Mouse (Mus musculus) lung, embryonic 15.5 days (tissue): ENCODE measurements around the gene Nae1. TPM values are rescaled to one million over a fixed set of nuclear protein-coding genes. Genes with fewer than 3 reads are reported as not detected.
A peak's percentile ranks its signal among the peaks of the same experiment; 100 is the strongest.

Experiments
- ATAC-seq: fragments of 200-750 bp; cut with Nextera tagmentation; 2 replicates; pipeline ENCODE4 v1.8.0; 2017; ENCODE audit warnings: moderate number of reproducible peaks, borderline replicate concordance; ENCODE audit not compliant: low FRiP score, low TSS enrichment; ENCODE audit errors: extremely low read depth
- H3K27ac ChIP-seq: fragments of 300-500 bp; sonication (generic); 2 replicates; pipeline ENCODE4 v1.5.1; 2015; ENCODE audit warnings: moderate library complexity, mild to moderate bottlenecking, inconsistent platforms
- H3K27me3 ChIP-seq: fragments of 300-500 bp; sonication (generic); 2 replicates; pipeline ENCODE4 v1.6.1; 2015; ENCODE audit warnings: inconsistent platforms
- H3K36me3 ChIP-seq: fragments of 300-500 bp; sonication (generic); 2 replicates; pipeline ENCODE4 v1.6.1; 2015; ENCODE audit warnings: inconsistent platforms
- H3K4me1 ChIP-seq: fragments of 300-500 bp; sonication (generic); 2 replicates; pipeline ENCODE4 v1.6.1; 2015; ENCODE audit warnings: inconsistent platforms
- H3K4me2 ChIP-seq: fragments of 300-500 bp; sonication (generic); 2 replicates; pipeline ENCODE4 v1.6.1; 2015; ENCODE audit warnings: inconsistent platforms, mild to moderate bottlenecking, moderate library complexity
- H3K4me3 ChIP-seq: fragments of 300-500 bp; sonication (generic); 2 replicates; pipeline ENCODE4 v1.5.1; 2015; ENCODE audit warnings: mild to moderate bottlenecking, inconsistent platforms
- H3K9ac ChIP-seq: fragments of 300-500 bp; sonication (generic); 2 replicates; pipeline ENCODE4 v1.6.1; 2015; ENCODE audit warnings: inconsistent platforms
- H3K9me3 ChIP-seq: fragments of 300-500 bp; sonication (generic); 2 replicates; pipeline ENCODE4 v1.6.1; 2016; ENCODE audit warnings: inconsistent platforms
- WGBS: fragments of 180-500 bp; shearing (Covaris S2); methylation state at CpG from one replicate; pipeline ENCODE4 v1.1.7; 2015; 5-methylcytosine and 5-hydroxymethylcytosine counted together
- polyA plus RNA-seq: library from polyadenylated mRNA; unstranded; fragments of >200 nt; fragmentation: Nextera tagmentation; extraction: Ambion mirVana; gene quantifications from 2 replicates; pipeline ENCODE4 v1.2.1, GENCODE M21; 2015

Nae1 gene
- polyA plus RNA-seq, 1 experiment from 2014 or later, result 97.8 TPM

DNA sequence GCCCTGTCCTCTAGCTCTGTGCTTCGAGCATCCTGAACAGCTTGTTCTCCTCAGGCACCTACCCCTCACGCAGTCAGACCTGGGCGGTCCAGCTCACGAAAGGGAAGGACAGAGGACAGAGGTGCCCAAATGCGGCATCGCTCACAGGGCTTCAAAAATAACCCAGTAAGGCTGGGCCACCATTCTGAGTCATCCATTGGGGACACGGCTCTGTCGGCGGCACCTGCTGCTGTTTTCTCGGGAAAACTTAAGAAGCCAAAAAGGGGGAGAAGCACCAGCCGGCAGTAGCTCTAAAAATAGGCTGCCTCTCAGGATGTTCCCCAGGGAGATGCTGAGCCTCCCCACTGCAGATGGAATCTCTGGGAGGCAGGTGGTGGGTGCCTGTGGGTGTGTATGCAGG lies 7.7 kb upstream of the Nae1 start:
- 11% methylated on average over 11 of the region's 11 CpGs for WGBS
- ATAC-seq, result no peak
- Histone ChIP-seq H3K27ac (no peak overlapping the region), H3K36me3 (no peaks in the 10 kb centered on the region), H3K4me1 (peaks cover 10% of the 10 kb centered on the region), H3K9ac (no peak overlapping the region), H3K27me3 (peaks cover 67% of the 10 kb centered on the region), H3K4me3 (no peak overlapping the region), H3K4me2 (no peak overlapping the region), H3K9me3 (no peaks in the 10 kb centered on the region)

DNA sequence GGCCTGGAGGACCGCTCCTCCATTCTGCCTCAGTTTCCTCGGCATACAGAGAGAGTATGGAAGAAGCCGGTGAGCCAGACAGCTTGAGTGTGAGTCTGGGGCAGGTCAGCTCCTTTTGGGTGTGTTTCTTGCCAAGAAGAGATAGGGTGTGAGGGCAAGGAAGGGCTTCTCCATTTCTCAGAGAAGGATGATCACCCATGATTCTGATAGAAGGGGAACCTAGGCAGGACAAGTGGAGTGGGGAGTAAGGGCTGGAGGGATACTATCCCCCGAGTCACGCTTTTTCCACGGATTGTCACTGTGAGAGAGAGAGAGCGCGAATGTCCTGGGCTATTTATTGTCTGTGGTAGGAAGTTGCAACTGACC lies 7.1 kb upstream of the Nae1 start:
- peak overlapping the region; percentile 38 for H3K4me3 ChIP-seq
- no peaks in the 10 kb centered on the region for H3K9me3 ChIP-seq
- H3K4me1 ChIP-seq, result peaks cover 10% of the 10 kb centered on the region
- H3K4me2 ChIP-seq, result peak overlapping the region; percentile 81
- 14% methylated on average over 8 of the region's 8 CpGs for WGBS
- no peak for ATAC-seq
- peaks cover 70% of the 10 kb centered on the region for H3K27me3 ChIP-seq
- H3K9ac ChIP-seq, result no peak overlapping the region
- H3K27ac ChIP-seq, result no peak overlapping the region
- H3K36me3 ChIP-seq, result no peaks in the 10 kb centered on the region

DNA sequence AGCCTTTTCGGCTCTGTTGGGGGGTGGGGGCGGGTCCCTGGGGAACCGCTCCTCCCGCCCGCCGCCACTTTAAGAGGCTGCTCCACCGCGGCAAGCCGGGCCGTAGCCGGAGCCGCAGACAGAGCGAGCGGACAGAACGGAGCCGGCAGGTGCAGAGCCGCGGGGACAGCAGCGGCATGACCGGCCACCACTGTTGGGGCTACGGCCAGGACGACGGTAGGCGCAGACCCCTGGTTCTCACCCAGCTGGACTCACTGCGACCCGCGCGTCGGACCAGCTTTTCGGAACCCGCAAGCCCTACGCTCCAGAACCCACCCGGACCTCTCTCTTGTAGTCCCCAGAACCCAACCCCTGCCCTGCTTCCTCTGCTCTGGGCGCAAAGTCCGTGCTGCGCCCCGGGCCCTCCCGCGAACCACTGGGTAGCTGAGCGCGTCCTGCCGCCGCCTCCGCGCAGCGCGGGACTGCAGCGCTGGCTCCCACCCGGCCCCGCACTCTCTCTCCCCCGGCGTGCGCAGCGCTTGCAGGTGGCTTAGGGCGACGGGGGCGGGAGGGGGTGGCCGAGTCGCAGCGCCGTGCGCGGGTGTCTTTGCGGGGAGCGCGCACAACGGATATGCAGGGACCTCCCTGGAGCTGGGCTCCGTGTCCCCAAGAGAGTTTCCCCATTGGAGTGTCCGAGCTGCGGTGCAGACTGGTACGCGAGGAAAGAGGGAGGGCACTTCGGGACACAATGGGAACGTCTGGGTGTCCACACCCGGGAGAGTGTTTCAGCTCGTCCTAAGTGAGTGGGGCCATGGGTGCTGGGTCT lies 6.5 kb upstream of the Nae1 start:
- Histone ChIP-seq H3K4me2 (peak overlapping the region; percentile 81), H3K27me3 (peaks cover 70% of the 10 kb centered on the region), H3K36me3 (no peaks in the 10 kb centered on the region), H3K4me3 (peak overlapping the region; percentile 38), H3K9me3 (no peaks in the 10 kb centered on the region), H3K27ac (no peak overlapping the region), H3K9ac (0 out of 2 replicates have a peak overlapping the region, but pooled peaks have one; percentile 17), H3K4me1 (peaks cover 10% of the 10 kb centered on the region)
- under 1% methylated on average over 75 of the region's 76 CpGs for WGBS
- peak; percentile 24 for ATAC-seq

DNA sequence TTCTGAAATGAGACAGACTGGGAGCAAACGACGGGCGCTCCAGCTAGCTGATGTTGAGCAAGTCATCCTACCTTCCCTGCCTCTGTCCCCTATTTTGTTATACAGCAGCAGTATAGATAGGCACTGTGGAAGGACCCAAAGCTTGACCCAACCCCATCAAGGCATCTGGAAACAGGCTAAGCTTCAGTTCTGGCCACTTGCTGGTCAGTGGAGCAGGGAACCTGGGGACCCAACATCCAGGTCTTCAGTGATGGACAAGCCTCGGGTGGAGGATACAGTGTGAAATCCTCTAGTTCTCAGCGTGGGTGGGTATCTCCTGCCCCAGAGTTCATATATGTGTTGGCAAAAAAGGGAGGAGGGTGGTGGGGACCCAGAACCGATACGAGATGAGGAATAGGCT lies 5.8 kb upstream of the Nae1 start:
- Histone ChIP-seq H3K4me3 (peak overlapping the region; percentile 38), H3K27ac (no peak overlapping the region), H3K36me3 (no peaks in the 10 kb centered on the region), H3K9me3 (no peaks in the 10 kb centered on the region), H3K27me3 (peaks cover 70% of the 10 kb centered on the region), H3K9ac (no peak overlapping the region), H3K4me1 (peaks cover 13% of the 10 kb centered on the region), H3K4me2 (peak overlapping the region; percentile 81)
- ATAC-seq, result no peak
- WGBS, result 38% methylated on average over 7 of the region's 7 CpGs

DNA sequence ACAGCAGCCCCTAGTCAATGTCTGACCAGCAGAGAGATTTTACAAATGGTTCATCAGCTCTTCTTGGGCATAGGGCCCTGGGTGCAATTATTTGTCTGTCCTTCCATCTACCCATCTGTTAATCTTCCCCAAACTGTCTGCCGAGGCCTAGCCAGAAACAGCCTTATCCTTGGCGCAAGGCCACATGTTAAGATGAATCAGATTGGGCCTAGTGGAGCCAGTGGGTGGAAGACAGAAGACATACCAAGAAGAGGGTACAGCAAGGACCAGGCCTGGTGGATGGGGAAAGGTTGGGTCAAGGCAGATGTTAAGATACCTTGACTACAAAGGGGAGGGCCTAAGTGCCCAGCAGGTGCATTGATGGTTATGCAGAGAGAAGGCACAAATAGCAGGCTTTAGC lies 5.1 kb upstream of the Nae1 start:
- Histone ChIP-seq H3K36me3 (no peaks in the 10 kb centered on the region), H3K9ac (no peak overlapping the region), H3K4me2 (no peak overlapping the region), H3K27me3 (peaks cover 70% of the 10 kb centered on the region), H3K9me3 (no peaks in the 10 kb centered on the region), H3K4me1 (peaks cover 19% of the 10 kb centered on the region), H3K27ac (no peak overlapping the region), H3K4me3 (no peak overlapping the region)
- 83% methylated on average over 2 of the region's 2 CpGs for WGBS
- no peak for ATAC-seq

DNA sequence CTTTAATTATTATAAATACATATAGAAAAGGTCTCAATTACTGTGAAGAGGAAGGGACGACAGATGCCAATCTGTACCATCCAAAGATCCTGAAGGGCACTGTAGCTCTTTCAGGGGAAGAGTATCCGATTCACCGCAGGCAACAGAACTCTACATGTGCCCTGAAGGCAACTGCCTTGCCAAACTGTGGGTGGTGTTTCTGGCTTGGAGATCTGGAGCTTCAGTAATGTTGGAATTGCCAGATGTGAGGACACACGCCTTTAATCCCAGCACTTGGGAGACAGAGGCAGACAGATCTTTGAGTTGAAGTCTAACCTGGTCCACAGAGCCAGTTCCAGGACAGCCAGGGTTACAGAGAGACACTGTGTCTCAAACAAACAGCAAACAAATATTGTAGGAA lies 4.5 kb upstream of the Nae1 start:
- no peak overlapping the region for H3K4me2 ChIP-seq
- ATAC-seq, result no peak
- no peaks in the 10 kb centered on the region for H3K36me3 ChIP-seq
- H3K4me1 ChIP-seq, result peaks cover 19% of the 10 kb centered on the region
- no peak overlapping the region for H3K27ac ChIP-seq
- WGBS, result 83% methylated on average over 4 of the region's 4 CpGs
- H3K9ac ChIP-seq, result no peak overlapping the region
- H3K9me3 ChIP-seq, result no peaks in the 10 kb centered on the region
- peaks cover 68% of the 10 kb centered on the region for H3K27me3 ChIP-seq
- H3K4me3 ChIP-seq, result no peak overlapping the region

DNA sequence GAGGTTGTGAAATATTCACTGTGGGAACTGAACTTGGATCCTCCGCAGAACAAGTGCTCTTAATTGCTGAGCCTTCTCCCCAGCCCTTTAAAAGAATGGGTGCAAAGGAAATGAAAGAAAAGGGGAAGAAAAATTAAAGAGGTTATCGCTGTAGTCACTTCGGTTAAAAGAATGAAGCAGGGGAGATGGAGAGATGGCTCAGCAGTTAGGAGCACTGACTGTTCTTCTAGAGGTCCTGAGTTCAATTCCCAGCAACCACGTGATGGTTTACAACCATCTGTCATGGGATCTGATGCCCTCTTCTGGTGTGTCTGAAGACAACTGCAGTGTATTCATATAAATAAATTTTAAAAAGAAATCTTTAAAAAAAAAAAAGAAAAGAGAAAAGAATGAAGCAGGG lies 1.6 kb upstream of the Nae1 start:
- Histone ChIP-seq H3K27ac (no peak overlapping the region), H3K36me3 (no peaks in the 10 kb centered on the region), H3K9ac (no peak overlapping the region), H3K4me2 (peak overlapping the region; percentile 74; the same call in 1 of the 2 replicates), H3K9me3 (no peaks in the 10 kb centered on the region), H3K27me3 (peaks cover 39% of the 10 kb centered on the region), H3K4me3 (no peak overlapping the region), H3K4me1 (peaks cover 26% of the 10 kb centered on the region)
- no peak for ATAC-seq
- WGBS, result 80% methylated on average over 4 of the region's 4 CpGs

DNA sequence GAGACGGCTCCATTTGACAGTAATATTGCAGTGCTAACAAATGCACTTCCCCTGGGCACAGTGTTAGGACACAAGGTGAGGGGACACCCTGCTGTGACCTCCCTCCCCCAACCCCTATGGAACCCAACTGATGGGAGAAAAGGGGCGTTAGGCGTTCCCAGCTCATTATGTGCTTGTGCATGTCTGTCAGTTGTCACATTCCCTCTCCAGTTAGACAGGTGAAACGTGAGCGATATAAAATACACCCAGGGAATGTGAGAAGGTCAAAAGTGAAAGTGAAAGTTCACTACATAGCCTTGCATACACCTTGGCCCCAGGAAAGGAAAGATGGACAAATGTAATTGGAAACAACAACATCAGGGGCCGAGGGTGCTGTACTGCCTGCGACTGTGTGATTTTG lies 941 bp upstream of the Nae1 start:
- H3K9me3 ChIP-seq, result no peaks in the 10 kb centered on the region
- H3K27ac ChIP-seq, result no peak overlapping the region
- H3K27me3 ChIP-seq, result peaks cover 32% of the 10 kb centered on the region
- no peak overlapping the region for H3K9ac ChIP-seq
- peaks cover 20% of the 10 kb centered on the region for H3K4me1 ChIP-seq
- H3K4me3 ChIP-seq, result peak overlapping the region; percentile 91
- 25% methylated on average over 7 of the region's 7 CpGs for WGBS
- peak overlapping the region; percentile 74 for H3K4me2 ChIP-seq
- no peak for ATAC-seq
- no peaks in the 10 kb centered on the region for H3K36me3 ChIP-seq

DNA sequence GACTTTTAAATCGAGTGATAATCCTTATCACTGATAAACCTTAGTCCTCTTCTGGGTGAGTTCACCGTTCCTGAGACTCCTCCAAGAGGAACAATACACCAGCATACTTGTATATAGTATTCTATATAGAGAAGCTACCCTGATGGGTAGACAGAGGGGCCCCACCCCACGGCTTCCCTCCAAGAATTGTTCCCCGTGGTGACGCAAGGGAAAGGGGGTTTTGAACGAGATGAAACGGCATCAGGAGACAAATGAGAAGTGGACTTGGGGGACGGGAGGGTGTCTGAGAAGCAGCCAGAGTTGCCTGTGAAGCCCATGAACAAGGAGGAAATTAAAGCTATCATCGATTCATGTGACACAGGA lies 323 bp upstream of the Nae1 start:
- H3K9ac ChIP-seq, result 0 out of 2 replicates have a peak overlapping the region, but pooled peaks have one; percentile 16
- peak overlapping the region; percentile 91 for H3K4me3 ChIP-seq
- H3K27me3 ChIP-seq, result peaks cover 26% of the 10 kb centered on the region
- H3K36me3 ChIP-seq, result peaks cover 5% of the 10 kb centered on the region
- H3K4me2 ChIP-seq, result peak overlapping the region; percentile 74
- peak; percentile 48; the same call in 1 of the 2 replicates for ATAC-seq
- H3K27ac ChIP-seq, result no peak overlapping the region
- H3K9me3 ChIP-seq, result no peaks in the 10 kb centered on the region
- peaks cover 20% of the 10 kb centered on the region for H3K4me1 ChIP-seq
- 8% methylated on average over 9 of the region's 9 CpGs for WGBS

DNA sequence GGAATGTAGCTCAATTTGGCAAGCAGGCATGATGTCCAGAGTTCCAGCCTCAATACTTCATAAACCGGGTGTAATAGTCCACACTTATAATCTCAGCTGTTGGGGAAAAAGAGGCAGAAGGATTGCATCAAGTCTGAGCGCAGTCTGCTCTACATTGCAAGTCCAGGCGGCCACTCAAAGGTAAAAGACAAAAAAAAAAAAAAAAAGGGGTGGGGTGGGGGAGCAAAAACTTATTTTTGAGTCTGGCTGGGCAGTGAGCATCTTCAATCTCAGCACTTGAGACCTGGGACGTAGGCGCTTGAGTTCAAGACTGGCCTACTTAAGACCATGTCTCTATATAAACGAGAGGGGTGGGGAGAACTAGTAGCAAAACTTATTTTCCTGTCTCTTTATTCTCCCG lies 886 bp downstream of the Nae1 start:
- peaks cover 14% of the 10 kb centered on the region; the same call in 1 of the 2 replicates for H3K27me3 ChIP-seq
- peak overlapping the region; percentile 81; the same call in 1 of the 2 replicates for H3K27ac ChIP-seq
- H3K4me2 ChIP-seq, result peak overlapping the region; percentile 74
- peak overlapping the region; percentile 91 for H3K4me3 ChIP-seq
- H3K9ac ChIP-seq, result peak overlapping the region; percentile 95
- peaks cover 12% of the 10 kb centered on the region for H3K36me3 ChIP-seq
- peaks cover 20% of the 10 kb centered on the region for H3K4me1 ChIP-seq
- ATAC-seq, result no peak
- 17% methylated on average over 7 of the region's 7 CpGs for WGBS
- no peaks in the 10 kb centered on the region for H3K9me3 ChIP-seq

DNA sequence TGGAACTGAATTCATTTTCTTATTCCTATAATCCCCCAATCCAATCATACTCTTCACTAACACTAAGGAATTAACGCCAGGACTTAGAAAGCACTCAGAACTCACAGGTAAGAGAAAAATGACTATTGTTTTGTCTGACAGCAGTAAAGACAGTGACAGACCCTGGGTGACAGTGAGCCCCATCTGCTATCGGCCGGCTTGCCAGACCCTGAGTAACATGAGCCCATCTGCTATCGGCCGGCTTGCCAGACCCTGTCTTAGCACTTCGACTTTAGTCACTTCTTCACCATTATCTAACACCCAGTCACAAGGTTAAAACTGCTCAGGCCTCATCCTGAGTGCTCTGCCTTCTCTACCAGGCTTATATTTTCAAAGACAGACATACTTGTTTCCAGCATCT lies 4.8 kb downstream of the Nae1 start:
- Histone ChIP-seq H3K4me1 (peaks cover 11% of the 10 kb centered on the region), H3K27ac (no peak overlapping the region), H3K4me2 (no peak overlapping the region), H3K4me3 (no peak overlapping the region), H3K9ac (no peak overlapping the region), H3K36me3 (peaks cover 22% of the 10 kb centered on the region), H3K27me3 (no peaks in the 10 kb centered on the region), H3K9me3 (no peaks in the 10 kb centered on the region)
- WGBS, result 91% methylated on average over 6 of the region's 6 CpGs
- no peak for ATAC-seq

DNA sequence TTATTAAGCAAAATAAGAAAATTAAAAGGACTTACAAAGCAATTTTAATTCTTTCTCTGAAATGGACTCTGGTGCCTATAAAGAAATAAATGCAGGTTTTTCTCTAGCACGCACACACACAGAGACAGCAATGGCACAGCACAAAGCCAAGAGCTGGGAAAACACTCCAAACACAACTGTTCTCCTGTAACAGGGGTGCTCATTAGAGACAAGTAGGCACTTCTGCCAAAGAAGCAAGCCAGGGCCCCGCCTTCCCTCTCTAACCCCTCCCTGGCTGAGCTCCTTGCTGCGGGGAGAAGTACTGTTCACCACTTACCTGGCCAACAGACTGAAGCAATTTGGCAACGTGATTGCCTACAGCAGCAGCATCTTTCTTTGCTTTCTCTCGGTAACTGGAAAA lies 16.6 kb downstream of the Nae1 start:
- Histone ChIP-seq H3K36me3 (peaks cover 42% of the 10 kb centered on the region), H3K4me2 (no peak overlapping the region), H3K4me3 (no peak overlapping the region), H3K27ac (no peak overlapping the region), H3K4me1 (no peaks in the 10 kb centered on the region), H3K9ac (no peak overlapping the region), H3K27me3 (no peaks in the 10 kb centered on the region), H3K9me3 (no peaks in the 10 kb centered on the region)
- 73% methylated on average over 5 of the region's 5 CpGs for WGBS
- ATAC-seq, result no peak
